Mouse (Mus musculus) NIH3T3 (cell line): Measurements from ENCODE around the gene Ankrd44.
A peak's percentile ranks its signal among the peaks of the same experiment; 100 is the strongest.

Experiments used
- DNase-seq: peaks from one replicate; pipeline ENCODE4 v3.0.0-alpha.2; 2012; ENCODE audit warnings: low read depth

Gene Ankrd44

GRCm38 (mm10) chr1:54922707-54923106 lies 3.5 kb downstream of the Ankrd44 start:
- DNase-seq: no peak

- no peak for DNase-seq
Observed at GRCm38 (mm10) chr1:54922025-54922574, 4.1 kb downstream of the Ankrd44 start.

DNA sequence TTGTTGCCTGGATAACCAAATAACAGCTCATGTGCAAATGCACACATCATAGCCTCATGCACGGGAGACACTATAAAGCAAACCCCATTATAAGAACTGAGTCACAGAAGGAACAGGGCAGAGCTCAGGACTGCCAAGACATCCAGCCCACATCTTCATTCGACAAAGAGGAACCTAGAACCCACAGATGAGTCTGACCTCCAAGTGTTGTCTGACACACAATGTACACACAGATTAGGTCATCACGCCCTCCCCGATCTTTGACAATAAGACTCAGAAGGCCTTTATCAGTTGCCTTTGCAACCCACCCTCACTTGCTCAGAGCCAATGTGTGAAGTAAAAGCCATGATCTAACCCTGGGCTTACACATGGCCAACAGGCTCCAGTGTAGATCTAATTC lies 6.1 kb downstream of the Ankrd44 start:
- DNase-seq: no peak

DNA sequence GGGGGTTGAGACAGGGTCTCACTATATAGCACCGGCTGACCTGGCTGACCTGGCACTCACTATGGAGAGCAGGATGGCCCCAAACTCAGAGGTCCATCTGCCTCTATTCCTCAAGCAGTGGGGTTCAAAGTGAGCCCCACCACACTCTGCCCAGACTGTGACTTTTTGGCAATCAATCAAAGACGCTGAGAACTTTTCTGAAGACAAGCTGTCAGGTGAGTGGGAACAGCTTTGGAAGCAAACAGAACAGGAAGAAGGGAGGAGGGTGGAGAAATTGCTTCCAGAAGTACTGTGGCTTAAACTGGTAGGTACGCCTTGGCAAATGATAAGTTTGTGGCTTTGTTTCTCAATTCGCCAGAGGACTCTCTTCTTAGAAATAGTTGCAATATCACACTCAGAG lies 9.7 kb downstream of the Ankrd44 start:
- no peak for DNase-seq

GRCm38 (mm10) chr1:54914387-54914786 lies 11.8 kb downstream of the Ankrd44 start:
- no peak for DNase-seq

- no peak for DNase-seq
Observed at GRCm38 (mm10) chr1:54913379-54913873, 12.8 kb downstream of the Ankrd44 start.

DNA sequence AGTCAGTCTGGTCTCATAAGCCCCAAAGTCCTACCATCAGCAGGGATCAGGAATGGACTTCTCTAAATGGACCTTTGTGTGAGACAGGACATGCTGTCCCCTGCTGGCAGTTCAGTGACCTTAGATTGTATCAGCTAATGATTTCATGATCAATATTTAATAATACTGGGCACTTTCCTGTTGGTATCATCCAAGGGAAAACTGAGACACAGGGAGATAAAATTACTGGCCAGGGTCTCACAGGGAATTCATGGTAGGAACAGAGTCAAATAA lies 13.2 kb downstream of the Ankrd44 start:
- DNase-seq: no peak

DNA sequence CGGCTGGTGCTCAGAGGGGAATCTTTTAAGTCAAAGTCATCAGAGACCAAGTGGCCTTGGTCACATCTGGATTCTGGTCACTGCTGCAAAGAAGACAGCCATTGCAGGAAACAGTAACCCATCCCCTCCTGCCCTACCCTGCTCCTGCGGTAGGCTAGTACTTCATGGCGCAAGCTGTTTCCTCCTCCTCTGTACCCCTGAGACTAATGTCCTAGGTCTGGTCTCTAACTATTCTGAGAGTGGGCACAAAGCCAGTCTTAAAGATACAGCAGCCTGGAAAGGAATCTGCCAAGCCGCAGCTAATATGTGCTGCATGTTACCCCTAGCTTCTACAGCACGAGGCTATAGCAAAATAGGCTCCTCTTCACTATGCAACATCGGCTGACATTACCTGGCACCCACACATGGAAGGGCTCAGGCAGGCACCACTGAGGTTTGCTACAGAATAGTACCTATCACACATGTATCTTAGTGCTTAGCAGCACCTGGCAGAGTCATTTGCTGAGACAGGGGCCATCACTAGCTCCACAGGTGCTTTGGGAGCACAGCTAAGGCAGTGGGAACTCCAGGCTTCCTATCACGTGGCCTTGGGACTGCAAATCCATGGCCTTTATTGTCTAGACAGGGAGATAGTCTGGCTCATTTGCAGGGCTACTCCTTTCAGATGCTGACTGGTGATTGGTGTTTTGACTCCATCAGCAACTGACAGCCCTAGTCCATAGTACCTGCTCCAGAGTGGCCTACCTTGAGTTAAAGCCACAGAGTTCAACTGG lies 13.7 kb downstream of the Ankrd44 start:
- no peak for DNase-seq

DNA sequence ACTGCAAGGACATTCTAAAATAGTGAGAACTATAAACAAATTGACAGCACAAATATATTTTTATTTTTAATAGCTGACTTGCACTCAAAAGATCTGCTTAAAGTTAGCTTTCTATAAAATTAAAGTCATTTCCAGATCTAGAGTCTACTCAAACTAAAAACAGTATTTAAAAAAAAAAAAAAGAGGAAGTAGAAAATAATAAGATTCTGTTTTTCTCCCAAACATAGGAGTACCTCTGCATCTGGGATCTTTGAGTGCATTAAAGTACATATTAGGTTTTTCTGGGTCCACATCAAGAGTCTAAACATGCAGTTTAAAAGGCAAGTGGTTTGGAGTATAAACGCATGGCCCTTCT lies 15.0 kb downstream of the Ankrd44 start:
- DNase-seq: no peak

DNA sequence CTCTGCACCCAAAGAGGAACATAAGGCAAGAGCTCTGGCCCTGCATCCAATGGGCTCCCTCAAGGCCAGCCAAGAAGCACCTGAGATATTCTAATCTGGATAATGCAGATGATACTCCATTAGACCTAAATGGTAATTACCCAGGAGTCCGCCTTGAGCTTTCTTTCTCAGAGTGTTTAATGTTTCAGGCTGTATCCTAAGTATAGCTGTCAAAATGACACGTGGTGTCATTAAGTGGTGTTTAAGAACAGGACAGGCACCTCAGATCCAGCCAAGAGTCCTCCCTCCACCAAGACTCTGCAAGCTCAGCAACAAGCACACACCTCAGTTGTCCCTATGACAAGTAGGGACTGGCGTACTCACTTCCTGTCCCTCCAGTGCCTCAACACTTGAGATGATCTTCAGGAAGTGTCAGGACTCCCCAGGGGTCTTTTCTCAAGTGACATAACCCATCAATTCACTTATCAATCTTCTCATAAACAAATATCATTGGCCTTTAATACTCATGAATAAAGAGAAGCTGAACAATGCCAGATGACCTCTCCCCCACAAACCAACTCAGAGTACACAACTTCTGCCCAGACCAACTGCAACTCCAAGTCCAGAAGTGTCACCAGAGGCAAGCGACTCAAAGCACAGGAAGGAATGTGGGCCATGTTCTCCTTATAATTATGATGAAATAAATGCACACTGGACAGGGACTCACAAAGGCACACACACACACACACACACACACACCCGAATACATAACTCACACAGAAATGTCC lies 15.5 kb downstream of the Ankrd44 start:
- no peak for DNase-seq

GRCm38 (mm10) chr1:54908786-54909185 lies 17.4 kb downstream of the Ankrd44 start:
- DNase-seq: no peak

GRCm38 (mm10) chr1:54907066-54907639 lies 19.0 kb downstream of the Ankrd44 start:
- DNase-seq: peak; percentile 89

- DNase-seq: peak; percentile 64
Observed at GRCm38 (mm10) chr1:54906322-54906721, 19.9 kb downstream of the Ankrd44 start.

DNA sequence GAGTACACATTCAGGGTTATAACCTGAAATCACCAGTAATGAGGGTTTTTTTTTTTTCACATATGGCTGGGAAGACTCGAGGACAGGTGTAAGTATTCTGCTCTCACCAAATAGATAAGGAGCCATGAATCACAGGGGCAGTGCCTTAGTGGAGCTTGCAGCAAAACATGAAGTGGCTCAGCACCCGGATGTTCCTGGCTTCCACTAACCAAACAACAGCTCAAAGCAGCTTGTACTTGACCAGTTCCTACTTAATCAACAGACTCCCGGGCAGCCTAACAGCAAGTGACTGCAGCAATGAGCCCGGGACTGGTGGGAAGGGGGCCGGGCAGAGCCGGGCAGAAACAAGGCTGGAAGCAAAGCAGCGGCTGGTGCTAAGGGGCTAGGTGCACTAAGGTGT lies 20.6 kb downstream of the Ankrd44 start:
- no peak for DNase-seq

DNA sequence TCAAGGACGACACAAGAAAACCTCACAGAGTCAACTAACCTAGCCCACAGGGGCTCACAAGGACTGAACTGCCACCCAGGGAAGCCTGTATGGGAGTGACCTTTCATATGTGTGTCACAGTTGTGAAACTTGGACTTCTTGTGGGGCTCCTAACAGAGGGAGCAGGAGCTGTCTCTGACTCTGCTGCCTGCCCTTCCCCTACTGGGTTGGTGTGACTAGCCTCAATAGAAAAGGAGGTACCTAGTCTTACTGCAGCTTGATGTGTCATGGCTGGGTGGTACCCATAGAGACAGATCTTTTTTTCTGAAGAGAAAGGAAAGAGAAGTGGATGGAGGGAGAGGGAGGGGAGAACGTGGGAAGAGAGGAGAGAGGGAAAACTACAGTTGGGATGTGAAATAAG lies 22.0 kb downstream of the Ankrd44 start:
- DNase-seq: no peak

DNA sequence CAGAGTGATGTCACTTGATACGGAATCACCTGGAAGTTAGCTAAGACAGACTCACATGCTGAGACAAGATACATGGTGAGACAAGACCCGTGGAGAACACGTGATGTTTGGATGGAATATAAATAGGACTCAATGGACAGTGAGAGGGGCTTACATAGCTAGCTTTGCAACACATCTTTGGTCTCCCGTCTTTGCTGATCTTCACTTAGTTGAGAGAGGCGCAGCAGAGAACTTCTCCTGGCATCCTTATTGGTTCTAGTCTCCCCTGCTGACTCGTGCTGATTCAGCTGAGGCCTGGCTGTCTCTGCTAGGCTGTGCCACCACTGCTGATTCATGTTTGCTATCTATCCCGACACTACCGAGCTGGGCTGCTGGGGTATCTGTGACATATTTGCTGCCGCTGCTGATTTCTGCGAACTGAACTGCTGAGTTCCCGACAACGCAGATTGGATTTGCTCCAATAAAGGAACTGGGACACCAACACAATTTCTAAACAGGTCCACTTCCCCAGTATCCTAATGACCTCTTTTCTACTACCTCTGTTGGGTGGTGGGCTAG lies 23.4 kb downstream of the Ankrd44 start:
- no peak for DNase-seq

DNA sequence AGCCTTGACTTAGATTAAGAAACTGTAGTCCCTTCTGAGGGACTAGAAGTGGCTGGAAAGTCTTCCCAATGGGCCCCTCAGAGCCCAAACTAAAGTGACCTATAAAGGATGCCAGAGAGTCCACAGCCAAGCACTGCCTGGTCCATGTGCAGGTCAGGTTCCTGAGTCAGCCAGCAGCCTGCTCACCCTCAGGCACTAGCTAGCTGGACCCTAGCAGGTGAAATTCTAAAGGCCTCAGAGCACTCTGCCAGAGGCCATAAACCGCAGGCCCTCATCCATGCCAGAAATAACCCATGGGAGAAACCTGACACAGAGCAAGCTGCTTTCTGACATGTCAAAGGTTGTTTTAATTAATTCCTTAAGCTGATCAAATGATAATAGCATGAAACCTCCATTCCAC lies 25.1 kb downstream of the Ankrd44 start:
- DNase-seq: no peak

DNA sequence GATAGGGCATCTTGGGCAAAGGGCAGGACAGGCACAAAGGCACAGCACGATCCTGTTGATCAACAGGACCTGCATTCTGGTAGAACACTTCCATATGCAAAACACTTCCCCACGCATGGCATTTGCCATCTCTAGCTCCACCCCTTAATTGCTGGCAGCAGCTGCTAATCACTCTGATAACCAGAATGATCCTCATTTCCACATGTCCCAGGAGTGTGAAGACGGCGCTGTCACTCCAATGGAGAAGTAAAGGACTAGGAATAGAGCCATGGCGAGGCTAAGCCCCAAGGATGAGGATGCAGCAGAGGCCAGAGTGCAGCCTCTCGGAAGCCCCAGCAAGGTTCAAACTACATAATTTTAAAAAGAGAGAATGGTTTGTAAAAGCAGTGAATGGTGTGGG lies 26.9 kb downstream of the Ankrd44 start:
- DNase-seq: no peak

DNA sequence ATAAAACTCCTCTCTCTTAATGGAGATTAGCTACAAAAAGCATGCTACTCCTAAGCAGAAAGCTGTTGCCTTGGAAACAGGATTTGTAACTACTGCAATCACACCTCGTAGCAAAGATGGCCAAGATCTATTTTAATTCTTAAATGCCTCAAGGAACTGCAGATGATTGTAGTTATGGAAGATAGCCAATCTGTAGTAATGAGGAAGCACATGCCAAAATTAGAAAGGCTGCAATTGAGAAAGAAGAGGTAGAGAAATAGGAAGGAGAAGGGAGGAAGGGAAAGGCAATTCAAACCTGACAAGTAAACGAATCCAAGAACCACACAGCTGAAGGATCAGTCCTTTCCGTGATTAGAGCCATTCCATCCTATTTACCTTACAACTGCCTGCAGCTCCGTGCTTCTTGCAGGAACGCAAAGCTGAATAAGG lies 27.5 kb downstream of the Ankrd44 start:
- DNase-seq: peak; percentile 24

GRCm38 (mm10) chr1:54897726-54898125 lies 28.5 kb downstream of the Ankrd44 start:
- no peak for DNase-seq

GRCm38 (mm10) chr1:54896109-54897085 lies 29.8 kb downstream of the Ankrd44 start:
- DNase-seq: no peak
